ENCODE assay signal across 8 mouse cellular contexts in genomic region chr12:13626803-13627706, GRCm38 (mm10).
A peak's percentile ranks its signal among the peaks of the same experiment; 100 is the strongest.
DNase-seq lines count a peak whose midpoint lies in the region; ATAC-seq and TF ChIP-seq lines count a peak whose summit lies in the region.

No protein-coding gene starts in this region.

- WGBS in heart, adult 2 months = 52% methylated on average over 12 of the region's 12 CpGs
- WGBS in limb, embryonic 10.5 days = 61% methylated on average over 12 of the region's 12 CpGs
- 59% methylated on average over 12 of the region's 12 CpGs for whole genome bisulfite sequencing in heart, embryonic 11.5 days (ENCODE audit: insufficient replicate concordance)

- no peak overlapping the region for H3K4me3 ChIP-seq in heart, adult 2 months
- H3K4me3 ChIP-seq in E14TG2a.4 (replicated peaks; ENCODE audit: low read length) = no peak overlapping the region
- no peak overlapping the region for H3K4me3 ChIP-seq in cortical plate, adult 2 months (ENCODE audit: insufficient read depth, low read length)
- H3K4me3 ChIP-seq in limb, embryonic 10.5 days = no peak overlapping the region
- no peak overlapping the region for H3K4me3 ChIP-seq in heart, embryonic 11.5 days (ENCODE audit: low read depth, low read length)

- H3K36me3 ChIP-seq in heart, adult 2 months (ENCODE audit: control insufficient read depth, insufficient read depth, low read length) = no peaks in the 10 kb centered on the region
- no peaks in the 10 kb centered on the region for H3K36me3 ChIP-seq in E14TG2a.4 (ENCODE audit: insufficient read depth, low read length)
- no peaks in the 10 kb centered on the region for H3K36me3 ChIP-seq in limb, embryonic 10.5 days
- no peaks in the 10 kb centered on the region for H3K36me3 ChIP-seq in heart, embryonic 11.5 days (ENCODE audit: control insufficient read depth, insufficient read depth, low read length)

- no peak for TF ChIP-seq POLR2A in heart, adult 2 months (IDR thresholded peaks at IDR 0.05; ENCODE audit: insufficient read depth, low read depth, low read length)
- no peak for TF ChIP-seq POLR2A in cortical plate, adult 2 months (IDR thresholded peaks at IDR 0.05; ENCODE audit: extremely low read depth, insufficient read depth, low read length)

- no peak overlapping the region for H3K27ac ChIP-seq in heart, adult 2 months
- H3K27ac ChIP-seq in cortical plate, adult 2 months (ENCODE audit: insufficient read depth, low read length) = no peak overlapping the region
- H3K27ac ChIP-seq in limb, embryonic 10.5 days = no peak overlapping the region
- H3K27ac ChIP-seq in heart, embryonic 11.5 days (ENCODE audit: low read depth, low read length) = no peak overlapping the region

- H3K4me1 ChIP-seq in heart, adult 2 months (ENCODE audit: control insufficient read depth, insufficient read depth, low read length) = no peaks in the 10 kb centered on the region
- H3K4me1 ChIP-seq in E14TG2a.4 (replicated peaks; ENCODE audit: low read depth, low read length) = peaks cover 7% of the 10 kb centered on the region
- H3K4me1 ChIP-seq in cortical plate, adult 2 months (ENCODE audit: control insufficient read depth, insufficient read depth, low read length) = no peaks in the 10 kb centered on the region
- no peaks in the 10 kb centered on the region for H3K4me1 ChIP-seq in limb, embryonic 10.5 days
- no peaks in the 10 kb centered on the region for H3K4me1 ChIP-seq in heart, embryonic 11.5 days (ENCODE audit: control insufficient read depth, insufficient read depth, low read length)

- H3K4me2 ChIP-seq in heart, embryonic 11.5 days = no peak overlapping the region

- intact Hi-C loops in heart, adult 2 months (cut with DNase I) = no loop called here
- intact Hi-C loops in heart, postnatal 36 days (cut with DNase I) = no loop called here

- no peak for TF ChIP-seq EP300 in heart, adult 2 months (IDR thresholded peaks at IDR 0.05; ENCODE audit: insufficient read depth, low read depth, low read length)

- peak; percentile 49 for TF ChIP-seq CTCF in heart, adult 2 months (IDR thresholded peaks at IDR 0.05)
- peak; percentile 85 for TF ChIP-seq CTCF in E14TG2a.4 (conservative IDR thresholded peaks at IDR 0.05; ENCODE audit: low read length)
- TF ChIP-seq CTCF in cortical plate, adult 2 months (IDR thresholded peaks at IDR 0.05; ENCODE audit: extremely low read depth, insufficient read depth, low read length) = peak; percentile 28; the same call in 1 of the 2 replicates

- ATAC-seq in heart, embryonic 11.5 days (replicated peaks; ENCODE audit: insufficient number of reproducible peaks, low FRiP score, low TSS enrichment) = no peak

- no peaks in the 10 kb centered on the region for H3K27me3 ChIP-seq in heart, adult 2 months (ENCODE audit: control insufficient read depth, insufficient read depth, low read length)
- H3K27me3 ChIP-seq in E14TG2a.4 (ENCODE audit: insufficient read depth, low read length) = no peaks in the 10 kb centered on the region
- no peaks in the 10 kb centered on the region for H3K27me3 ChIP-seq in limb, embryonic 10.5 days (ENCODE audit: low read depth, poor library complexity, severe bottlenecking)
- no peaks in the 10 kb centered on the region for H3K27me3 ChIP-seq in heart, embryonic 11.5 days (ENCODE audit: control insufficient read depth, insufficient read depth, low read length)

- H3K9ac ChIP-seq in heart, adult 2 months (ENCODE audit: low read depth, low read length) = no peak overlapping the region
- H3K9ac ChIP-seq in heart, embryonic 11.5 days (ENCODE audit: low read depth, low read length) = no peak overlapping the region

- DNase-seq in heart, adult 2 months = no peak
- DNase-seq in heart, postnatal 36 days = no peak
- peak; percentile 47 for DNase-seq in limb, embryonic 10.5 days (ENCODE audit: low spot score)
- no peak for DNase-seq in yolk sac, embryonic 10.5 days (ENCODE audit: low spot score)
- DNase-seq in heart, adult 8-10 months (ENCODE audit: low spot score) = no peak

- H3K9me3 ChIP-seq in E14TG2a.4 (ENCODE audit: low read length) = no peaks in the 10 kb centered on the region
- H3K9me3 ChIP-seq in limb, embryonic 10.5 days (replicated peaks) = no peaks in the 10 kb centered on the region
- no peaks in the 10 kb centered on the region for H3K9me3 ChIP-seq in heart, embryonic 11.5 days (replicated peaks; ENCODE audit: control insufficient read depth, low read length)

- H3K79me2 ChIP-seq in heart, adult 2 months (replicated peaks; ENCODE audit: control insufficient read depth, insufficient read depth, low read length) = no peaks in the 10 kb centered on the region

Comparison
In these comparisons a context has a peak if more than half of its experiments do, and no peak if none do; other contexts are left out.
1. CTCF ChIP-seq: peak in every context shown above with its lines; median percentile 85 in E14TG2a.4; 49 in heart, adult 2 months; 28 in cortical plate, adult 2 months.